Mouse (Mus musculus) adrenal gland, adult 18-20 months (tissue): ENCODE measurements at regions not wholly inside any gene's neighbourhood (a gene's known extent, or its start where the extent isn't known, plus 50 kb on each side); places are given as distances from the start of the nearest gene placed in this dataset.
"Not testable (repeated sequence)": the region's sequence is repeated elsewhere in the genome, so short reads cannot be mapped to it uniquely, and the experiment has no call there.

Experiments
- DNase-seq, 2 experiments: peaks; one replicate each; pipeline ENCODE4 v3.0.0; 2021 to 2022; ENCODE audit warnings: low spot score in 2 of 2

DNA sequence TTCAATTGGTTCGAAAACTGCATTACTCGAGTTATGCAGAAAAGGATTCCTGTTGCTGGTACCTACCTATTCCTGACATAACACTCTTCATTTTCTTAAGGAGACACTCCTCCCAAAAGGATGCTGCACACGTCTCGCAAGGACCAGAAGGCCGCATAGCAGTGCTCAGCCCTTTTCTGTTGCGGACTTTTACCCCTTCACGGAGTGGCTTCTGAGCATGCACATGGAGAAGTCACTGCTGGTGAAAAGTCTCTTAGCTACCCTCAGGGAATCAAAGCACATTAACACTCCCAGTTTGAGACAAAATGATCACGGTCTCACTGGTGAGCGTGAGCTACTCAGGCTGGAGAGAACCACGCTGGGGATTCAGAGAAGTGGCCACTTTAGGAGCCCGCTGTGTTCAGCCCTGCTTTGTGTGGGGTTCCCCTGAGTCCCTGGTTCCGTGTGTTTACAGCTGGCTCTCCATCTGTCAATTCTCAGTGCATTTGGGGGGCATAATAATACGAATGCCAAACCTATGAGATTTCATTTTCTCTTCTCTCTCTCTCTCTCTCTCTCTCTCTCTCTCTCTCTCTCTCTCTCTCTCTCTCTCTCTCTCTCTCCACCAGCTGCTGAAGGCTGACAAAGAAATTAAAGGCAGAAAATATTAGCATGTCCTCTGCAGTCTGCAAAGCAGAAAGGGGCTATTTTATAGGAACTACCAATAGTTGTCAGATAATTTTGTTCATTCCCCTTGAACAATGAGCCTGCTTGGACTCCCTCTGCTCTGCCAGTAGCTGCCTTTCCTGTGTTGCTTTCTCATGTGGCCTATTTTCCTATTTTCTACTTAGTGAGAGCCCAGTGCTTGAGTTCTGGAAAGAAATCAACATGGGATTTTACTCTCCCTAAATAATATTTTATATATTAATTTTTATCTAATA, 160.7 kb downstream of the Basp1 start:
- DNase-seq: no peak

DNA sequence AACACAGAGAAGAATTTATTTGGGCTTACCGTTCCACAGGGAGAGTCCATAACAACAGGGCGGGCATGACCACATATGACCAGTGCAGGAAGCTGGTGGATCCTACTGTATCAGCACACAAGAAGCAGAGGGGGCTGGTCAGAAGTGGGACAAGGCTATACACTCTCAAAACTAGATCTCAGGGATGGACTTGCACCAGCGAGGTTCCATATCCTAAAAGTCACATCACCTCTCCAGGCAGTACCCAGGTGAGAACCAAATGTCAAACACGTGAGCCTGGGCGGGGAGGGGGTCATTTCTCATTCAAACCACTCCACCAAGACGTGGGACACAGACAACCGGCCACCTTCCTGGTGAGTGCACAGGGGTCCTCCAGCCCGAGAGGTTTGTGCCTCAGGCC, 167.9 kb downstream of the Basp1 start:
- DNase-seq: no peak

DNA sequence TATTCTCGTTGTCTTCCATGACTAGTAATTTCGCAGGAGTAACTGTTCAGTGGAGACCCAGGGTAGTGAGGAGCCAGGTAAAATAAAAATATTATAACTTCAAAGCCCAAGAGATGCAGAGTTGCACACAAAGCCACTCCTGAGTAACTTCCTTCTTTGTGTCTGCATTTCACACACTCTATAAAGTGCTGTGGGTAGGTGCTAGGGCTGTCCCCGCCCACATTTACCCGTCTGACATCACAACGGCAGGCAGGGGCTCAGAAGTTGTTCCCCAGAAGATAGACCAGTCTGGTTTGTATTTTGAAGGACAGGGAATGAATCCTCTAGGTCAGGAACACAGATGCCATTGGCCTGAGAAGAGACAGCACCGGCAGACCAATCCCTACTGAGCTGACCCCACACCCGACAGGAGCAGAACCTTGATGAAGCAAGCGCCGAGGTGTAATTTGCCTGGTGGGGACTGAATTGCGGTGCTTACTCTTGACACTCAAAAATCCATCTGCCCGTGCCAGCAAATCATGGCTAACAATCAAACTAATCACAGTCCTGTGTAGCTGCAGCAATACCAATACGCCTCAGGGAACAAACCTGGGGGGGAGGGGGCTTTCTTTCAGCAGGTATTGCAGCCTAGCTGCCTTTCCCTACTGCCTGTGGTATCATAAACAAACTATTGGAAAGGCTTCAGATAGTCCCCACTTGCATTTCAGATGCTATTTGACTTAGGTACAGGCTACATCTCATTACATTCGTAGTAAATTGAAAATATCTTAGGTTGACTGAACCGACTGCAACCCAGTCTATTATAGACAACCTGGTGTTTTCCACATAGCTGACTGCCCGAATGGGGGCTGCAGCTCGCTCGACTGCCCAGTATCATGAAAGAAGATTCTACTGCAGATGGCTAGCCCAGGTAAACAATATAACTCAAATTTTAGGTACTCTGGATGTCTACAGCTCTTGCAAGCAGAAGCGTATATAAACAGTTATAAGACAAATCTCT, 175.6 kb downstream of the Basp1 start:
- no peak for DNase-seq

DNA sequence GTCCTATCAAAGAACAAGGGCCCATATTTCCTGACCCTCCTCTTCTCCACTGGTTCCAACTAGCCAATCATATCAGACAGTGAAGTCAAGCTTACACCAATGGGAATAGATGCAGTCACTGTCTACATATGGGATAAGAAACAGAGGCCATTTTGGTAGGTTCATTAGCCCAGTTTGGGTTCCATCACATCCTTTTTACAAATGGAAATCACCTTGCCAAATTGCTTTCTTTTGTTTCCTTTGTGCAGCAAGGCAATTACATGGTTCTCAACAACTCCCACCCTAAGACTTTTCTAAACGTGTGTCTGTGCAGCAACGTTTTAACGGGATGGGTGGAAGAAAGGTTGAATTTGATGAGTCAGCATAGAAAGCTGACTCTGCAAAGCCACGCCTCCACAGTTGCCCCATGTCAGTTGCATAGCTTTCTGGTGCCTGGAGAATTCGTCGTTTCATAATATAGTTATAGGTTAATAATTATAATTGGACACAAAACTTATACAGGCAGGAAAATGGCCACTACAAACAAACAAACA, 177.3 kb downstream of the Basp1 start:
- no peak for DNase-seq

DNA sequence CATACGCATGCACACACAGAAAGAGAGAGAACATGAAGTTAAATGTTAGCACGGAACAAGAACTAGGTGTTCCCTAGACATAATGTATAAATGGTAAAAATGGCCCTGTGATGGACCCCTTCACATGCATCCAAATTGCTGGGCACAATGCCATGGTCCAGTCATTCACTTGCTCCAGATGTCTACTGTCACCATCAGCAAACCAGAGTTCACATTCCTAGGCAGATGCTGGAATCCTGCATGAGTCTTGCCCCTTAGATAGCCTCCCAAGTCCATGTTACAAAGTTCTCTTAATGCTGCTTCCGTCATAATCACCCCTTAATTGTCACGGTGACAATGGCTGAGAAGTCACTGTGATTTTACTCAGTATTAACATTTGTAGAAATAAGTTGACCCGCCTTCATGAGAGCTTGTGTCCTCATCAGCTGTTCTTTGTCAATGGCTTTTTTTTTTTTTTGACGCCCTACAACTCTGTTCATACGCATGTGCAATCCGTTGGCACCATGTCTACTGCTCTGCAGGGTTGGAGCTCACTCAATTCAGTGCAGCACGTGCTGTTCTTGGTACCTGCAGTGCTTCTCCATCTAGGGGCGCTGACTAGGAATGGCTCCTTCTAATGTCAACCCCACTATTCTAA, 179.4 kb downstream of the Basp1 start:
- no peak for DNase-seq

- no peak for DNase-seq
Observed at GRCm38 (mm10) chr15:25230213-25230612, 183.4 kb downstream of the Basp1 start.

DNA sequence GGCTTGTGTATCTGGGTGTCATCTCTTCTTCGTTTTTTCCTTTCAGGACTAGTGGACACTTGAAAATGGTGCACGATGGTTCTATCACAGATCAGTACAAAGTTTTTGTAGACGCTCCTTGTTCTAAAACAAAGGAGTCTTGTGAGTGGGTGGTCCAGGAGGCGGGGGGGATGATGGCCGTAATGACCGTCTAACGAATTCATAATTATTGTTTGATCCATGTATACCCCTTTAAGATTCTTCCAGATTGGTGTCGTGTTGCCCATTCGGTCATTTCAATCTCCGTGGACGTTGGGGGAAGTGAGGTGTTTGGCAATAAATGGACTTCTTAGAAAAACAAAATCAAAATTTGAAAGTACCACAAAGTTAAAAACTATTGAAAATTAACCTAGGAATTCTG, 183.8 kb downstream of the Basp1 start:
- no peak for DNase-seq

DNA sequence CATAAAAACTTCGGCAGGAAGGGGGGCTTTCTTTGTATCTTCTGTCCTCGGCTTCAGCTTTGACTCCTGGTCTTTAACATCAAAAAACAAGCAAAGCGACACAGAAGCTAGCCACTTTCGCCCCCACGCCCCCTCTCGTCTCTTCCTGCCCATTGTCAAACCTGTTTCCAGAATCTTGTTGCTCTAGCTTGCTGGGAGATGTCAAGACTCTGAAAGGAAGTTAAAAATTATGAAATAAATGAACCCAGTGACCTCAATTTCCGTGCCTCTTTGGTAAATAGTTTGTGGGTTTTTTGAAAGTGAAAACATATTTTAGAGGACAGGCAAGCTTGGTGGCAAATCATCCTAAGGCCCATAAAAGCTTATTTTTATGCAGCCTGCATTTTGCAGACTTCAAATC, 186.1 kb downstream of the Basp1 start:
- no peak for DNase-seq

DNA sequence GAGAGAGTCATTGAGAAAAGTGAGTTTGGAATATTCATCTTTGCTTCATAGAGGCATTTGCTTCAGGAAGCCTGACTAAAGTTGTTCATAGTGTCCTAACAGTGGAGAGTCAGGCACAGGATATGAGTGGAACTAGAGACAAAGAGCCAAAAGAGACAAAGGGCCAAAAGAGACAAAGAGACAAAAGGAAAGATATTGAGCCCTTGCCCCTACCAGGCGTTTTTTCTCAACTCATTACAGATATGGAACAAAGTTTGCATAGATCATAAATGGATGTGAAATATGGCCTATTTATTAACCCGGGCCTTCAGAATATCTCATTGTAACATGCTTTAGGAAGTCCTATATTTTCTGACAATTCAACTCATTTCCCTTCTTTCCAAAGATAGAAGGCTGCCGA, 187.6 kb downstream of the Basp1 start:
- DNase-seq: no peak

GRCm38 (mm10) chr15:25225431-25225830, 188.1 kb downstream of the Basp1 start:
- DNase-seq: no peak

DNA sequence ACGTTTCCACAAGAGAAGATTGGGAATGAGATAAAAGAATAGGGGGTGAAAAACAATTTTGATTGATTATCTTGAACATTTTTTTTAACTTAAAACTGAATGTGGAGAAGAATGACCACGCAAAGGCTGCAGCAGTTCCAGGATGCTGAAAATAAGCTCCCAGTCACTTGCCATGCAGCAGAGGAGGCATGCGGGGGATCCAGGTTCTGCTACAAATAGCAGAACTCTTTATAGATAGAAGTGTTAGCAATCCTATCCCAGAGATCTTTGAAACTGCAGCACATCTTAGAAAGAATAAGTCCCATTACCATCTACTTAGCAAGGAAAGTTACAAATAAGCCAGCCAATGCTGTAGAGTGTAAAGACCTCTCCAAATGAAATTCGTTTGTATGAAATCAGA, 191.8 kb downstream of the Basp1 start:
- DNase-seq: no peak

GRCm38 (mm10) chr15:25216375-25216774, 197.2 kb downstream of the Basp1 start:
- no peak for DNase-seq

DNA sequence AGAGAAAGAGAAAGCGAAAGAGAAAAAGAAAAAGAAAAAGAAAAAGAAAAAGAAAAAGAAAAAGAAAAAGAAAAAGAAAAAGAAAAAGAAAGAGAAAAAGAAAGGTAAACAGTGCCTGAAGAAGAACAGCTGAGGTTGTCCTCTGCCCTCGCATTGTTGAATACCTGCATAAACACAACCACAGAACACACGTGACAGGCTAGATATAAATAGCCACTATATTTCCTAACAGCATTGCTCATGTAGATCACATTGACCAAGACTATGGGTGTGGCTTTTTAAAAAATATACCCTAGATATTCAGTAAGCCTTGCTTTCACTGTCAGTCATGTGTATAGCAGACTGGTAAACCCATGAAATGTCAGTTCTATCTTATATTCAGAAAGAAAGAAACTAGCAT, 211.5 kb downstream of the Basp1 start:
- no peak for DNase-seq

DNA sequence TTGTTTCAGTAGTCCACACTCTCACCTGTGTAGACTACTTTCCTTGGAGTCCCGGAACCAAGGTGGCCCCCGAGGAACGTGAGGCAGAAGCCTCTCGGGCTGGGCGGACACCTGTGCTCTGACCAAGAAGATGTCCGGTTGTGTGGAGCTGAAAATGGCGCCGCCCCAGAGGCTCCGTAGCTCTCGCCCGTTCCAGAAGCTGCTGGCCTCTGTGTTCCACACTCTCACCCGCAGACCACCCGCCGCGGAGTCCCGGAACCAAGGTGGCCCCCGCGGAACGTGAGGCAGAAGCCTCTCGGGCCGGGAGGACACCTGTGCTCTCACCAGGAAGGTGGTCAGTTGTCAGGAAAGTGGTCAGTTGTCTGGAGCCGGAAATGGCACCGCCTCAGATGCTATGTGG, 213.3 kb downstream of the Basp1 start:
- DNase-seq: not testable (repeated sequence)

DNA sequence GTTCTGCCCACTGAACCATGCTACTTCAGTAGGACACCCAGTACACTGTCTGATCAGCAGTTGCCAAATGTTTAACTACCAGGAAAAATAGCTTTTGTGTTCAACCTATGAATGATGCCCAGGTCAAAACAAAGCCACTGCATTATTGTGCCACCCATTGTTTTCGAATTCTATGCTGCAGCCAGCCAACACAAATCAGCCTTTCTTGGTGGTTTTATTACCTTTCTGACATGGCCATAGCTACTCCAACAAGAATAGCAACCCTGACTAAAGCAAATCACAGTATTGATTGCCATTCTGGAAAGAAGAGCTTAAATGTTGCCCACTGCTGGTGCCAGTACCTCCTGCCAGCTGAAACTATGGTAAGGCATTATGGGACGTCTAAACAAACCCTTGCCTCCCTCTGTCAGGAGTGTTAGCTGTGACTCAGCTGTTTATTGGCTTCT, 225.7 kb downstream of the Basp1 start:
- no peak for DNase-seq

GRCm38 (mm10) chr15:25172755-25173154, 240.8 kb downstream of the Basp1 start:
- no peak for DNase-seq

GRCm38 (mm10) chr15:25146371-25146770, 267.2 kb downstream of the Basp1 start:
- no peak for DNase-seq

DNA sequence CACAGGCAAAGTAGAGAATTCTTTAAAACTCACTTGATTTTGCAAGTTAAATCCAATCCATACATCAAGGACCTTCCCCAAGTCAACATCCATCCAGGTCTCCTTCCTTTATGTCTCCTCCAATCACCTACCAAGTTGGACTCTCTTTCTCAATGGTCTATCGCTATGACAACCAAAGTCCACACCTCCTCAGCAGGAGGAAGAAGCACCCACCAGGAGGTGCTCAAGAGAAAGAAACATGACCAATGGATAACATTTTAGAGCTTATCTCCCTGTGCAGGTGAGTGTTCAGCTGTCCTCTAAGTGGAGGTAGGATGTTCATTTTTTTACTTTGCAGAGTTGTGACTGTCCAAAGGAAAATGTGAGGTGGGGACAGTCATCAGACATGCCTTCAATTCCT, 269.3 kb downstream of the Basp1 start:
- no peak for DNase-seq

DNA sequence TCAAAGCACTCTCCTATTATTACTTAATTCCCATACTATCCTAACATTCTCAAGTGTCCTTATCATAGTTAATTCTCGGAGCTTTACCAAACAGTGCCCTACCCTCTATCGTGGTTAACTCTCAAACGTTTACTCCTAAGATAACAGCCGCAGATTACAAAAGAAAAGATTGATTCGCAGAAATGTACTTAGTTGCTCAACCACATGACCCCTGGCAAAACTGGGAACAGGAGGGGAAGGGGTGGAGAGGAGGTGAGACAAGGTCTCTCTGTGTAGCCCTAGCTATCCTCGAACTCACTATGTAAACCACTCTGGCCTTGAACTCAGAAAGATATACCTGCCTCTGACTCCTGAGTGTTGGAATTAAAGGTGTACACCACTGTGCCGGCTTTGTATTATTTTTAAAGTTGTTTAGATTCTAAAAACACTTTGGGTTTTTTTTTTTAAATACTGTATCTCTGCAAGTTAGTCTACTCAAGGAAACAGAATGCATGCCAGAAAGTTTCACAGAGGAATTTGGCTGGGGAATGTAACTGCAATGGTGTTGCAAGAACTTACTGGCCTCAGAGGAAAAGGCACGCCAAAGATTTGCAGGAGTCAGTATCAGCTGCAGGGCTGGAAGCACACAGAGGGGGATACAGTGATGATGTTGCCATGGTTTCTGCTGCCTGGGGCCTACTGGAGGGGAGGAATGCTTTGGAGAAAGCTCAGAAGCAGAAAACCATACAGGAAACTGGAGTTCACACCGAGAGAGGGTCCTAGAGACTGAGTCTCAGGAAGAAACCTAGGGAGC, 273.0 kb downstream of the Basp1 start:
- DNase-seq: no peak

DNA sequence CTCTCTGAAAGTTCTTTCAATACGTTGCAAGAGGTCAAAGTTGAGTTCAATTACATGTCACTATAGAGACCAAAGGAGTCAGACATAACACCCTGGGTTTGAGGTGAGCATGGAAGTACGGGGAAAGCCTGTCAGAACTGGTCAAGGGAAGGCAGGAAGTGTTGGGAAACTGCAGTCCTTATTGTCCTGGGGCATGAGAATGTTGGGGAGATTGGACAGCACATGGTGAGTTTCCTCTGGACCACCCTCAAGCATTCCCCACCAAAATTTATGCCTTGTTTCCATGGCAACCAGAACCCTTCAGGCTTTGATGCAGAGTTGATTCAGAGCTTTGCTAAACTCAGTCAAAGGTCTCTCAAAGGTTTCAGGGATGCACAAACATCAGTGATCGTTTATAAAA, 276.5 kb downstream of the Basp1 start:
- no peak for DNase-seq
